Mouse (Mus musculus): ENCODE measurements around the gene Tpgs1.

GRCm38 (mm10) chr10:79716988-79717355 lies 47.8 kb downstream of the Tpgs1 start:
- TF ChIP-seq CTCF (IDR thresholded peaks at IDR 0.05; ENCODE audit: borderline replicate concordance, insufficient read depth, low read length) = no peak
- TF ChIP-seq POLR2A (IDR thresholded peaks at IDR 0.05; ENCODE audit: low read depth, low read length) = no peak

All from embryonic fibroblast, embryonic 13.5 days (primary cell).